Mouse (Mus musculus): ENCODE data around the gene Fbxo36. TPM values are rescaled to one million over a fixed set of nuclear protein-coding genes. Genes with fewer than 3 reads are reported as not detected.

The Fbxo36 gene
- polyA plus RNA-seq, 1 experiment from 2014 or later, result 10.2 TPM

Other genes starting within 250 kb of the Fbxo36 start
- 0.32 and 0.38 TPM in 2 replicates for gene Dner, start 143.6 kb upstream of the Fbxo36 start, polyA plus RNA-seq (2014; fragmentation: Nextera tagmentation; extraction: Ambion mirVana)
- 75.9 and 78.1 TPM in 2 replicates for gene Trip12, start 675 bp downstream of the Fbxo36 start, polyA plus RNA-seq (2014; fragmentation: Nextera tagmentation; extraction: Ambion mirVana)
- 0.08 TPM in 1 of 2 replicates, not detected in the other for gene Slc16a14, start 95.3 kb downstream of the Fbxo36 start, polyA plus RNA-seq (2014; fragmentation: Nextera tagmentation; extraction: Ambion mirVana)

Measured in liver, embryonic 11.5 days (tissue).